Mouse (Mus musculus): Measurements from ENCODE around the gene Top1. TPM values are rescaled to one million over a fixed set of nuclear protein-coding genes. Genes with fewer than 3 reads are reported as not detected.
A peak's percentile ranks its signal among the peaks of the same experiment; 100 is the strongest.
"Not testable (repeated sequence)": the region's sequence is repeated elsewhere in the genome, so short reads cannot be mapped to it uniquely, and the experiment has no call there.

Top1 gene
- polyA plus RNA-seq, 1 experiment from 2014 or later: 29.7 TPM

DNA sequence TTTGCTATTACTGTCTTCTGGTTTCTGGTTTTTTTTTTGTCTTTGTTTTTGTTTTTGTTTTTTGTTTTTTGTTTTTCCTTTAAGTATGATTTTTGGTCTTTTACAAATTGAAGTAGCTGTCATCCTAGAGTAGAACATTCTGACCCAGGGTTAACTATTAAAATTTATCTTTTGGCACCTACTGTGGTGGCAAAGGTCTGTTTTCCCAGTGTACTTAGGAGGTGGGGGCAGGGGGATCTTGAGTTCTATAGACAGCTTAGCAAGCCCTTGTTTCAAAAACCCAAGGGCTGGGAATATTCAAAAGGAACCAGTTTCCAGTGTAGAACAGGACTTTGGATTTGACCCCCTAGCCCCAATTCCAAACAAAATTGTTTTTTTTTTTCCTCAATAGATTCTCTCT, 18.7 kb downstream of the Top1 start:
- Histone ChIP-seq H3K4me3 (ENCODE audit: low read depth, low read length) (no peak overlapping the region), H3K4me1 (replicated peaks; ENCODE audit: control insufficient read depth, insufficient read depth) (no peaks in the 10 kb centered on the region), H3K27me3 (ENCODE audit: control insufficient read depth, insufficient read depth, low read length) (no peaks in the 10 kb centered on the region), H3K27ac (replicated peaks) (no peak overlapping the region), H3K9me3 (ENCODE audit: control insufficient read depth, low read length) (no peaks in the 10 kb centered on the region), H3K4me2 (replicated peaks; ENCODE audit: low read depth) (no peak overlapping the region), H3K9ac (ENCODE audit: low read length) (no peak overlapping the region), H3K36me3 (ENCODE audit: control insufficient read depth, insufficient read depth, low read length) (no peaks in the 10 kb centered on the region)
- ATAC-seq (ENCODE audit: low FRiP score, low TSS enrichment): no peak
- TF ChIP-seq EP300 (optimal IDR thresholded peaks at IDR 0.05) (no peak), CTCF (IDR thresholded peaks at IDR 0.05; ENCODE audit: low read depth) (no peak)
- no peak for DNase-seq (ENCODE audit: low spot score)

DNA sequence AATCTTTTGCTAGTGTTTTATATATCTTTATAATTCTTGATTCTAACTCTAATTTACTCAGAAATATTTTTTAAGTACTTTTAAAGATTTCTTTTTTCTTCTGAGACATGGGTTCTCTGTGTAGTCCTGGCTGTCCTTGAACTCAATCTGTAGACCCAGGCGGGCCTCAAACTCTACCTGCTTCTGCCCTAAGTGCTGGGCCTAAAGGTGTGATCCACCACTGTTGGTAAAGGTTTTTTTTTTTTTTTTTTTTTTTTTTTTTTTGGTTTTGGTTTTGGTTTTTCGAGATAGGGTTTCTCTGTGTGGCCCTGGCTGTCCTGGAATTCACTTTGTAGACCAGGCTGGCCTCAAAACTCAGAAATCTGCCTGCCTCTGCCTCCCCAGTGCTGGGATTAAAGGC, 19.3 kb downstream of the Top1 start:
- H3K27me3 ChIP-seq (ENCODE audit: control insufficient read depth, insufficient read depth, low read length); H3K4me2 ChIP-seq (replicated peaks; ENCODE audit: low read depth); ATAC-seq (ENCODE audit: low FRiP score, low TSS enrichment); H3K4me3 ChIP-seq (ENCODE audit: low read depth, low read length); H3K9me3 ChIP-seq (ENCODE audit: control insufficient read depth, low read length); H3K36me3 ChIP-seq (ENCODE audit: control insufficient read depth, insufficient read depth, low read length); DNase-seq (ENCODE audit: low spot score); H3K9ac ChIP-seq (ENCODE audit: low read length); H3K4me1 ChIP-seq (replicated peaks; ENCODE audit: control insufficient read depth, insufficient read depth); H3K27ac ChIP-seq (replicated peaks): not testable (repeated sequence)
- WGBS: 97% methylated on average over 2 of the region's 2 CpGs

DNA sequence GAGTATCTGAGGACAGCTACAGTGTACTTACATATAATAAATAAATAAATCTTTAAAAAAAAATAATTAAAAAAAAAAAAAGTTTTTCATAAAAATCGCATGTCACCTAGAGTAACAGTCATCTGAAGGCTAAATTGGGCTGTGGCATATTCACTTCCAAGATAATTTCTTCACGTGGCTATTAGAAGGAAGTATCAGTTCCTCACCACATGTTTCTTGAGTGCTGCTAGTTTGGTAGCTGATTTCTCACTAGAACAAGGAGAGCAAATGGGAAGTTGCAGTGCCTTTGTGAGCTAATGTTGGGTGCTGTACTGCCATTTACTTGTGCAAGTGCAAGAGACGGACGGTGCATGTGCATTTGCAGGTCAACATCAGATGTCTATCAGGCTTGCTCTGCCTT, 21.6 kb downstream of the Top1 start:
- no peaks in the 10 kb centered on the region for H3K27me3 ChIP-seq (ENCODE audit: control insufficient read depth, insufficient read depth, low read length)
- TF ChIP-seq EP300 (optimal IDR thresholded peaks at IDR 0.05) (no peak), CTCF (IDR thresholded peaks at IDR 0.05; ENCODE audit: low read depth) (no peak)
- DNase-seq (ENCODE audit: low spot score): no peak
- 82% methylated on average over 4 of the region's 4 CpGs for WGBS
- H3K4me2 ChIP-seq (replicated peaks; ENCODE audit: low read depth): no peak overlapping the region
- no peak overlapping the region for H3K9ac ChIP-seq (ENCODE audit: low read length)
- H3K4me1 ChIP-seq (replicated peaks; ENCODE audit: control insufficient read depth, insufficient read depth): no peaks in the 10 kb centered on the region
- no peaks in the 10 kb centered on the region for H3K36me3 ChIP-seq (ENCODE audit: control insufficient read depth, insufficient read depth, low read length)
- no peak for ATAC-seq (ENCODE audit: low FRiP score, low TSS enrichment)
- H3K4me3 ChIP-seq (ENCODE audit: low read depth, low read length): no peak overlapping the region
- no peaks in the 10 kb centered on the region for H3K9me3 ChIP-seq (ENCODE audit: control insufficient read depth, low read length)
- H3K27ac ChIP-seq (replicated peaks): no peak overlapping the region

DNA sequence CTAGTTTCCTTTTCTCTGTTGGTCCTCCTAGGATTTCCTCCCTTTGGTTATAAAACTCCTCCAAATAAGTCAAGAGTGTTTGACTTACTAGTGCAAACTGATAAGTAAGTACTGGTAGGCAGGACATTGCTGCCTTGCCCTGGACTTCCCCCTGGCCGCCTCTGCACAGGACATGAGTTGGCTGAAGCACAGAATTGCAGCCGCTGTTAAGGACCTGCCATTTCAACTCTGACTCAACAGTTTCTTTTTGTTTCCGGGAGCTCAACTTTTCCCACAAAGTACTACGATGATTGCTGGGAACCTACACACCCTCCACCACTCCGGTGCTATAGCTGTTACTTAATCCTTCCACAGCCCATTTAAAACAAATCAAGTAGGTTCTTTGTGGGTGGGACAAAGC, 54.6 kb downstream of the Top1 start:
- peak; percentile 76 for DNase-seq (ENCODE audit: low spot score)
- Histone ChIP-seq H3K4me3 (ENCODE audit: low read depth, low read length) (no peak overlapping the region), H3K36me3 (ENCODE audit: control insufficient read depth, insufficient read depth, low read length) (peaks cover 11% of the 10 kb centered on the region), H3K4me1 (replicated peaks; ENCODE audit: control insufficient read depth, insufficient read depth) (no peaks in the 10 kb centered on the region), H3K27me3 (ENCODE audit: control insufficient read depth, insufficient read depth, low read length) (no peaks in the 10 kb centered on the region), H3K9ac (ENCODE audit: low read length) (no peak overlapping the region), H3K27ac (replicated peaks) (peak overlapping the region; percentile 70), H3K4me2 (replicated peaks; ENCODE audit: low read depth) (no peak overlapping the region), H3K9me3 (ENCODE audit: control insufficient read depth, low read length) (no peaks in the 10 kb centered on the region)
- WGBS: 30% methylated on average over 5 of the region's 5 CpGs
- ATAC-seq (ENCODE audit: low FRiP score, low TSS enrichment): peak; percentile 98
- TF ChIP-seq CTCF (IDR thresholded peaks at IDR 0.05; ENCODE audit: low read depth): no peak
- TF ChIP-seq EP300 (optimal IDR thresholded peaks at IDR 0.05): no peak

DNA sequence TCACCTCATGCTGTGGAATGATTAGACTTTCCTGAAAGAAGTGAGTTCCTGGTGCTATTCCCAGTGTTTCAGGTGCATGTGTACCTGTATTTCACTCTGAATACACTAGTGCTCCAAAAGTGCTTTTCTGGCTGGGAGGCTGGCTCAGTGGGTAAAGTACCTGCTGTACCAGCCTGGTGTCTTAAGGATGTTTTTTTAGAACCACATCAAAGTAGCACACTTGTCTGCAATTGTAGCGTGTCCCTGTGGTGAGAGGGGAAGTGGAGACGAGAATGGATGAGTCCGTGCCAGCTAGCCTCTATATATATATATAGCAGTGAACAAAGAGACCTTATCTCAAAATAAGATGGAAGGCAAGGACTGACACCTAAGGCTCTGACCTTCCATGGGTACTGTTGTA, 55.9 kb downstream of the Top1 start:
- H3K4me1 ChIP-seq (replicated peaks; ENCODE audit: control insufficient read depth, insufficient read depth): no peaks in the 10 kb centered on the region
- no peaks in the 10 kb centered on the region for H3K27me3 ChIP-seq (ENCODE audit: control insufficient read depth, insufficient read depth, low read length)
- H3K4me3 ChIP-seq (ENCODE audit: low read depth, low read length): no peak overlapping the region
- peaks cover 14% of the 10 kb centered on the region for H3K36me3 ChIP-seq (ENCODE audit: control insufficient read depth, insufficient read depth, low read length)
- no peak overlapping the region for H3K27ac ChIP-seq (replicated peaks)
- no peak overlapping the region for H3K9ac ChIP-seq (ENCODE audit: low read length)
- no peaks in the 10 kb centered on the region for H3K9me3 ChIP-seq (ENCODE audit: control insufficient read depth, low read length)
- DNase-seq (ENCODE audit: low spot score) (no peak), ATAC-seq (ENCODE audit: low FRiP score, low TSS enrichment) (no peak)
- TF ChIP-seq EP300 (optimal IDR thresholded peaks at IDR 0.05): no peak
- no peak for TF ChIP-seq CTCF (IDR thresholded peaks at IDR 0.05; ENCODE audit: low read depth)
- whole genome bisulfite sequencing: 73% methylated on average over 3 of the region's 3 CpGs
- no peak overlapping the region for H3K4me2 ChIP-seq (replicated peaks; ENCODE audit: low read depth)

DNA sequence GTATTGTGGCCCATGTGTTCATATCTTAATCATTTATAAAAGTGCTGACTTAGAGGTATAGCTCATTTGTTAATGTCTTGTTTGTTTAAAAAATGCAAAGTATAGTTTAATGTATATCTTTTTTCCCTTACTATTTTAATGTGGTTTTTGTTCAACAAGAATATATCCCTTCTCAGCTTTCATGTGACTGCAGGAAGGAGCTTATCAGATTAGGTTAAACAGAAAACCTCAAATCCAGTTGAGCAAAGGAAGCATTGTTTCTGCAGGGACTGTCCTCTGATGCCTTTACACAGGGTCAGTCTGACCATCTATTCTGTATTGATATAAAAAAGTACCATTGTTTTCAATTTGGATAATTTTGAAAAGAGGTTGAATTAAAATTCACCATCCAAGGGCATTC, 57.1 kb downstream of the Top1 start:
- ATAC-seq (ENCODE audit: low FRiP score, low TSS enrichment) (no peak), DNase-seq (ENCODE audit: low spot score) (no peak)
- Histone ChIP-seq H3K27ac (replicated peaks) (no peak overlapping the region), H3K9me3 (ENCODE audit: control insufficient read depth, low read length) (no peaks in the 10 kb centered on the region), H3K9ac (ENCODE audit: low read length) (no peak overlapping the region), H3K4me1 (replicated peaks; ENCODE audit: control insufficient read depth, insufficient read depth) (no peaks in the 10 kb centered on the region), H3K4me2 (replicated peaks; ENCODE audit: low read depth) (no peak overlapping the region), H3K27me3 (ENCODE audit: control insufficient read depth, insufficient read depth, low read length) (no peaks in the 10 kb centered on the region), H3K36me3 (ENCODE audit: control insufficient read depth, insufficient read depth, low read length) (peaks cover 17% of the 10 kb centered on the region), H3K4me3 (ENCODE audit: low read depth, low read length) (no peak overlapping the region)
- TF ChIP-seq CTCF (IDR thresholded peaks at IDR 0.05; ENCODE audit: low read depth) (no peak), EP300 (optimal IDR thresholded peaks at IDR 0.05) (no peak)

Data from stomach, postnatal 0 days (tissue).